Mouse (Mus musculus) forebrain, postnatal 0 days (tissue): ENCODE measurements around the gene Homer2. TPM values are rescaled to one million over a fixed set of nuclear protein-coding genes. Genes with fewer than 3 reads are reported as not detected.

Source experiments
- ATAC-seq: fragments of 200-750 bp; cut with Nextera tagmentation; 2 replicates; pipeline ENCODE4 v1.8.0; 2017; ENCODE audit warnings: mild to moderate bottlenecking, moderate library complexity
- DNase-seq: peaks from one replicate; pipeline ENCODE4 v3.0.0-alpha.2; 2015
- H3K27ac ChIP-seq: fragments of 300-500 bp; sonication (generic); 2 replicates; pipeline ENCODE4 v1.5.1; 2014; ENCODE audit warnings: low read depth, mild to moderate bottlenecking, antibody characterized with exemption, low read length, moderate library complexity, mixed read lengths
- H3K27me3 ChIP-seq: fragments of 300-500 bp; sonication (generic); 2 replicates; pipeline ENCODE4 v1.6.1; 2014; ENCODE audit warnings: mild to moderate bottlenecking, low read length, mixed read lengths; ENCODE audit not compliant: insufficient read depth
- H3K36me3 ChIP-seq: fragments of 300-500 bp; sonication (generic); 2 replicates; pipeline ENCODE4 v1.6.1; 2014; ENCODE audit warnings: mild to moderate bottlenecking, moderate library complexity; ENCODE audit not compliant: insufficient read depth
- H3K4me1 ChIP-seq: fragments of 300-500 bp; sonication (generic); 2 replicates; pipeline ENCODE4 v1.6.1; 2014; ENCODE audit warnings: antibody characterized with exemption; ENCODE audit not compliant: insufficient read depth
- H3K4me2 ChIP-seq: fragments of 300-500 bp; sonication (generic); 2 replicates; pipeline ENCODE4 v1.6.1; 2014; ENCODE audit warnings: low read depth, mild to moderate bottlenecking, moderate library complexity
- H3K4me3 ChIP-seq: fragments of 300-500 bp; sonication (generic); 2 replicates; pipeline ENCODE4 v1.5.1; 2014; ENCODE audit warnings: low read depth, low read length, mixed read lengths
- H3K9ac ChIP-seq: fragments of 300-500 bp; sonication (generic); 2 replicates; pipeline ENCODE4 v1.6.1; 2014; ENCODE audit warnings: mild to moderate bottlenecking
- H3K9me3 ChIP-seq: fragments of 300-500 bp; sonication (generic); 2 replicates; pipeline ENCODE4 v1.6.1; 2016; ENCODE audit warnings: low read length
- CTCF ChIP-seq: sonication (generic); IDR thresholded peaks from 2 replicates; pipeline ENCODE4 v1.5.1; 2016; ENCODE audit warnings: antibody characterized with exemption, control low read depth, low read depth
- WGBS: fragments of 180-500 bp; shearing (Covaris S2); extraction: QIAGEN DNeasy Blood & Tissue Kit; methylation state at CpG from one replicate; pipeline ENCODE4 v1.1.7; 2014; 5-methylcytosine and 5-hydroxymethylcytosine counted together
- polyA plus RNA-seq: library from polyadenylated mRNA; unstranded; fragments of >200 nt; fragmentation: Nextera tagmentation; extraction: Ambion mirVana; gene quantifications from 2 replicates; pipeline ENCODE4 v1.2.1, GENCODE M21; 2015
- total RNA-seq: library from RNA; depleted of rRNA; stranded (reverse); fragments of >200 nt; gene quantifications from 2 replicates; pipeline ENCODE4 v1.2.3, GENCODE M21; 2014

The Homer2 gene
- total and polyA plus RNA-seq, 2 experiments from 2014 or later = 27.9 to 28.8 TPM

GRCm38 (mm10) chr7:81685375-81685774 is 22.0 kb downstream of the Homer2 start:
- no peak for TF ChIP-seq CTCF
- H3K27me3 ChIP-seq = no peaks in the 10 kb centered on the region
- H3K36me3 ChIP-seq = no peaks in the 10 kb centered on the region
- H3K4me3 ChIP-seq = no peak overlapping the region
- H3K27ac ChIP-seq = no peak overlapping the region
- peaks cover 13% of the 10 kb centered on the region for H3K4me1 ChIP-seq
- no peaks in the 10 kb centered on the region for H3K9me3 ChIP-seq
- peak; percentile 22 for DNase-seq
- ATAC-seq = peak; percentile 40; the same call in 1 of the 2 replicates
- no peak overlapping the region for H3K9ac ChIP-seq
- H3K4me2 ChIP-seq = no peak overlapping the region
- WGBS = 61% methylated on average over 7 of the region's 7 CpGs

- no peak for TF ChIP-seq CTCF
- Histone ChIP-seq H3K4me1 (no peaks in the 10 kb centered on the region), H3K4me3 (no peak overlapping the region), H3K9me3 (no peaks in the 10 kb centered on the region), H3K36me3 (no peaks in the 10 kb centered on the region), H3K9ac (no peak overlapping the region), H3K27ac (no peak overlapping the region), H3K4me2 (no peak overlapping the region), H3K27me3 (no peaks in the 10 kb centered on the region)
- 59% methylated on average over 7 of the region's 7 CpGs for WGBS
- ATAC-seq = no peak; the same call in 1 of the 2 replicates
- DNase-seq = no peak
Measured at GRCm38 (mm10) chr7:81683779-81684422, 23.4 kb downstream of the Homer2 start.

GRCm38 (mm10) chr7:81681386-81681785 is 25.9 kb downstream of the Homer2 start:
- no peaks in the 10 kb centered on the region for H3K36me3 ChIP-seq
- no peaks in the 10 kb centered on the region for H3K9me3 ChIP-seq
- no peaks in the 10 kb centered on the region for H3K4me1 ChIP-seq
- TF ChIP-seq CTCF = no peak
- DNase-seq (no peak), ATAC-seq (no peak)
- H3K4me3 ChIP-seq = no peak overlapping the region
- no peak overlapping the region for H3K27ac ChIP-seq
- no peak overlapping the region for H3K9ac ChIP-seq
- H3K27me3 ChIP-seq = no peaks in the 10 kb centered on the region
- no peak overlapping the region for H3K4me2 ChIP-seq
- WGBS = 38% methylated on average over 3 of the region's 3 CpGs

- H3K27me3 ChIP-seq = no peaks in the 10 kb centered on the region
- peaks cover 10% of the 10 kb centered on the region; the same call in 1 of the 2 replicates for H3K4me1 ChIP-seq
- DNase-seq (no peak), ATAC-seq (peak; percentile 81)
- no peak overlapping the region for H3K4me3 ChIP-seq
- TF ChIP-seq CTCF = no peak
- 40% methylated on average over 15 of the region's 15 CpGs for WGBS
- peak overlapping the region; percentile 31; the same call in 1 of the 2 replicates for H3K9ac ChIP-seq
- peak overlapping the region; percentile 71 for H3K27ac ChIP-seq
- peak overlapping the region; percentile 24 for H3K4me2 ChIP-seq
- H3K9me3 ChIP-seq = no peaks in the 10 kb centered on the region
- no peaks in the 10 kb centered on the region for H3K36me3 ChIP-seq
Measured at GRCm38 (mm10) chr7:81673359-81674013, 33.8 kb downstream of the Homer2 start.

DNA sequence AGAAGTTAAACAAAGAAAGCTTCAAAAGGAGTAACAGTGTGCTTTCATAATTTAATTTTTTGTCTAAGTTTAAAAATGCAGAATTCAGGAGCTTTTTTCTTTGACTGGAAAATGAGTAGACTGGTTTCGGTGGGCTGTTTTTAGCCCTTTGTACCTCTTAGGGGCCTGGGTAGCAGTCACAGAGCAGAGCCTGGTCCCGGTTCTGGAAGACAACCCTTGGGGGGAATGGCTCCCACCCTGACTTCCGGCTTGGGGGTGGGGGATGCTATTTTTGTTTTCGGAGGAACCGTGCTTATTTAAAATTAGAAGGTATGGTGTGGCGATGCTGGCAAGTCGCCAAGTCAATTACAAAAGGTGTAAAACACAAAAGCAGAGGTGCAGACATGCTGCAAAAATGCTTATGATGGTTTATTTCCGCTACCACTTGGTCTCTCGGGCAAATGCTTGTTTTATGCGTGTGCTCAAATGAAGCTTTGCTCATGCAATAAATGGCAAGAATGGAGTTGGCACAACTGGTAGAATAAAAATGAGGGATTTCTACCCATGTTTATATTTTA is 34.5 kb downstream of the Homer2 start:
- no peak overlapping the region for H3K4me3 ChIP-seq
- H3K27me3 ChIP-seq = no peaks in the 10 kb centered on the region
- peak overlapping the region; percentile 31; the same call in 1 of the 2 replicates for H3K9ac ChIP-seq
- H3K4me1 ChIP-seq = peaks cover 10% of the 10 kb centered on the region; the same call in 1 of the 2 replicates
- WGBS = 33% methylated on average over 10 of the region's 10 CpGs
- peak overlapping the region; percentile 24 for H3K4me2 ChIP-seq
- TF ChIP-seq CTCF = no peak
- peak; percentile 62 for DNase-seq
- no peaks in the 10 kb centered on the region for H3K36me3 ChIP-seq
- peak overlapping the region; percentile 71 for H3K27ac ChIP-seq
- no peaks in the 10 kb centered on the region for H3K9me3 ChIP-seq
- peak; percentile 54; the same call in 1 of the 2 replicates for ATAC-seq

GRCm38 (mm10) chr7:81667156-81667555 is 40.2 kb downstream of the Homer2 start:
- Histone ChIP-seq H3K9me3 (no peaks in the 10 kb centered on the region), H3K9ac (no peak overlapping the region), H3K4me2 (no peak overlapping the region), H3K4me3 (no peak overlapping the region), H3K27ac (no peak overlapping the region), H3K4me1 (no peaks in the 10 kb centered on the region), H3K36me3 (no peaks in the 10 kb centered on the region), H3K27me3 (no peaks in the 10 kb centered on the region)
- no peak for DNase-seq
- no peak for ATAC-seq
- 89% methylated on average over 4 of the region's 4 CpGs for WGBS
- TF ChIP-seq CTCF = no peak

DNA sequence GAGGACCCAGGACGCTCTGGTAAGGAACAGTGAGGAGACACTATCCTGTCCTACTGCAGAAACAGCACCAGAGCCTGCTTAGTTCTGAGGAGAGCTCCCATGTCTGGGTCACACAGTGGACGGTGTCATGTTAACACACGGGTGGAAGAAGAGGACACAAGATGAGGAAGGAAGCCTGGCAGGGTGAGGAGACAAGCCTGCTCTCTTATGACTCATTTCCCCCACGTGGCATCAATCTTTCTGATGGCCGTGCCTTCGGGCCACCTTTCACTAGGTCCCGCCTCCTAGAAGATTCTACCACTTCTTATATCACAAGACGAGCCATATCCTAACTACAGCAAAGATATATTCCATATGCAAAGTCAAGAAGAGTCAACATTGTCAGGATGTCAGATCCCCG is 40.7 kb downstream of the Homer2 start:
- Histone ChIP-seq H3K4me1 (no peaks in the 10 kb centered on the region), H3K27ac (no peak overlapping the region), H3K27me3 (no peaks in the 10 kb centered on the region), H3K4me3 (no peak overlapping the region), H3K4me2 (no peak overlapping the region), H3K9me3 (no peaks in the 10 kb centered on the region), H3K36me3 (no peaks in the 10 kb centered on the region), H3K9ac (no peak overlapping the region)
- TF ChIP-seq CTCF = no peak
- ATAC-seq (no peak), DNase-seq (no peak)
- WGBS = 92% methylated on average over 9 of the region's 9 CpGs
